ENCODE assay signal across 7 mouse cellular contexts in the genomic region with DNA sequence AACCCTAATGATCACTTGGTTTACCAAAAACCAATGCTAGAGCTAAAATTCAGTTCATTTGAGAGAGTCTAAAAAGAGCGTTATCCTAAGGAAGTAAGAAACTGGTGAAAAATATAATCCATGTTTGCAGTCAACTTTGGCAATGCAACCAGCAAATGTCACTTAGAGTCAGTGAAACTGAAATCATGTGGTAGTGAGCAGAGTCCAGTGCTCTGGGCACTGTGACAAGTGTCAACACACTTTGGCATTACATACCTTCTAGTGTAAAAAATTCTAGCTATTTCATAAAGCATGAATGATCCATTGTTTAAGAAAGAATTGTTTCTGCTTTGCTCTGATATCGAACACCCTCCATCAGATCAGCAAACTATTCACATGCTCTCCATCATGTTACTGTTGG.
"Had no signal": no experiment of that assay in that cellular context is flagged by ENCODE, and none has a peak within 500 bp of the region (broad histone marks: within the 10 kb centered on the region; RNA-seq: fewer than 3 reads in every experiment).

No protein-coding gene starts in this region.

- DNase-seq: kidney, adult 2 months; kidney, postnatal 25 days; liver; lung, adult 2 months; retina, postnatal 1 day; thymus, adult 2 months; thymus, postnatal 25 days had no signal
